Comparison of ENCODE assay signal across 8 mouse cellular contexts in genomic region chr10:117379908-117380307, GRCm38 (mm10). TPM values are rescaled to one million over a fixed set of nuclear protein-coding genes. Genes with fewer than 3 reads are reported as not detected.
DNase-seq lines count a peak whose midpoint lies in the region; ATAC-seq and TF ChIP-seq lines count a peak whose summit lies in the region.

Cpsf6 (minus strand) TSS chr10:117380015.

- TF ChIP-seq POLR2A in spleen, adult 2 months (IDR thresholded peaks at IDR 0.05; ENCODE audit: low read depth, low read length): no peak

- no peaks in the 10 kb centered on the region for H3K9me3 ChIP-seq in embryonic facial prominence, embryonic 13.5 days
- no peaks in the 10 kb centered on the region for H3K9me3 ChIP-seq in heart, embryonic 13.5 days
- no peaks in the 10 kb centered on the region for H3K9me3 ChIP-seq in midbrain, postnatal 0 days (ENCODE audit: low read length)

- WGBS in spleen, adult 2 months: 82% methylated on average over 6 of the region's 6 CpGs
- WGBS in embryonic facial prominence, embryonic 13.5 days: 81% methylated on average over 6 of the region's 6 CpGs
- 74% methylated on average over 6 of the region's 6 CpGs for WGBS in heart, embryonic 13.5 days
- WGBS in midbrain, postnatal 0 days: 89% methylated on average over 6 of the region's 6 CpGs

- ATAC-seq in embryonic facial prominence, embryonic 13.5 days (ENCODE audit: insufficient number of reproducible peaks, insufficient read depth, low FRiP score, low TSS enrichment, low read depth): no peak
- no peak for ATAC-seq in heart, embryonic 13.5 days (ENCODE audit: extremely low read depth, insufficient number of reproducible peaks, low FRiP score, low TSS enrichment)
- ATAC-seq in midbrain, postnatal 0 days (ENCODE audit: low FRiP score): no peak

- H3K36me3 ChIP-seq in spleen, adult 2 months (ENCODE audit: control insufficient read depth, insufficient read depth, low read length): no peaks in the 10 kb centered on the region
- no peaks in the 10 kb centered on the region for H3K36me3 ChIP-seq in embryonic facial prominence, embryonic 13.5 days
- H3K36me3 ChIP-seq in heart, embryonic 13.5 days: no peaks in the 10 kb centered on the region
- H3K36me3 ChIP-seq in midbrain, postnatal 0 days (ENCODE audit: insufficient read depth, low read length): no peaks in the 10 kb centered on the region

- no peaks in the 10 kb centered on the region for H3K27me3 ChIP-seq in spleen, adult 2 months (ENCODE audit: control insufficient read depth, insufficient read depth, low read length)
- H3K27me3 ChIP-seq in embryonic facial prominence, embryonic 13.5 days: no peaks in the 10 kb centered on the region
- H3K27me3 ChIP-seq in heart, embryonic 13.5 days (replicated peaks): no peaks in the 10 kb centered on the region
- no peaks in the 10 kb centered on the region for H3K27me3 ChIP-seq in midbrain, postnatal 0 days (ENCODE audit: insufficient read depth, low read length)

- no peaks in the 10 kb centered on the region for H3K4me1 ChIP-seq in spleen, adult 2 months (ENCODE audit: control insufficient read depth, insufficient read depth, insufficient read length)
- H3K4me1 ChIP-seq in embryonic facial prominence, embryonic 13.5 days: peaks cover 7% of the 10 kb centered on the region; the same call in 1 of the 2 replicates
- H3K4me1 ChIP-seq in heart, embryonic 13.5 days: peaks cover 8% of the 10 kb centered on the region
- H3K4me1 ChIP-seq in midbrain, postnatal 0 days (ENCODE audit: insufficient read depth, low read length): no peaks in the 10 kb centered on the region

- intact Hi-C loops in left cerebral cortex, postnatal 14 days (cut with DNase I): loop anchor here (5.0 to 10.0 kb wide), 3 partner anchors 37 to 295 kb away; no protein-coding TSS in a partner anchor

- TF ChIP-seq CTCF in spleen, adult 2 months (IDR thresholded peaks at IDR 0.05; ENCODE audit: extremely low read depth, insufficient read depth, insufficient read length, insufficient replicate concordance): no peak
- no peak for TF ChIP-seq CTCF in midbrain, postnatal 0 days (IDR thresholded peaks at IDR 0.05)

- no peak within 1 kb of the TSS for H3K27ac ChIP-seq in spleen, adult 2 months (ENCODE audit: insufficient read depth, low read length)
- no peak within 1 kb of the TSS for H3K27ac ChIP-seq in embryonic facial prominence, embryonic 13.5 days
- H3K27ac ChIP-seq in heart, embryonic 13.5 days (replicated peaks): no peak within 1 kb of the TSS
- no peak within 1 kb of the TSS for H3K27ac ChIP-seq in midbrain, postnatal 0 days (ENCODE audit: low read depth, low read length)

- H3K4me3 ChIP-seq in spleen, adult 2 months (ENCODE audit: extremely low read depth, insufficient read depth, insufficient read length): no peak within 1 kb of the TSS
- no peak within 1 kb of the TSS for H3K4me3 ChIP-seq in embryonic facial prominence, embryonic 13.5 days
- no peak within 1 kb of the TSS for H3K4me3 ChIP-seq in heart, embryonic 13.5 days
- no peak within 1 kb of the TSS for H3K4me3 ChIP-seq in midbrain, postnatal 0 days (ENCODE audit: low read depth, low read length)

- H3K9ac ChIP-seq in embryonic facial prominence, embryonic 13.5 days: no peak within 1 kb of the TSS
- H3K9ac ChIP-seq in heart, embryonic 13.5 days: no peak within 1 kb of the TSS
- H3K9ac ChIP-seq in midbrain, postnatal 0 days (replicated peaks; ENCODE audit: low read length, poor library complexity, severe bottlenecking): no peak within 1 kb of the TSS

- no peak for DNase-seq in spleen, adult 2 months (ENCODE audit: low read depth in 1 of 2, low spot score in 2 of 2)
- DNase-seq in spleen, adult 18-20 months: no peak
- DNase-seq in left cerebral cortex, postnatal 14 days (ENCODE audit: low spot score in 2 of 2): no peak
- no peak for DNase-seq in midbrain, postnatal 0 days (ENCODE audit: low spot score)
- no peak for DNase-seq in cerebellum, adult 9-10 months
- DNase-seq in cerebellum, postnatal 36 days: no peak

- H3K4me2 ChIP-seq in embryonic facial prominence, embryonic 13.5 days: no peak within 1 kb of the TSS
- no peak within 1 kb of the TSS for H3K4me2 ChIP-seq in heart, embryonic 13.5 days
- H3K4me2 ChIP-seq in midbrain, postnatal 0 days (ENCODE audit: low read depth, low read length, poor library complexity, severe bottlenecking): no peak within 1 kb of the TSS

RNA-seq across cellular contexts. Expression of gene Cpsf6, which starts in this region (rescaled TPM):
- polyA plus RNA-seq in spleen, adult 2 months (2012; rRNA removed): 51.9 and 79.8 TPM in 2 replicates
- polyA plus RNA-seq in embryonic facial prominence, embryonic 13.5 days (2015; fragmentation: Nextera tagmentation; extraction: Ambion mirVana): 161 and 169 TPM in 2 replicates
- polyA plus RNA-seq in heart, embryonic 13.5 days (2015; fragmentation: Nextera tagmentation; extraction: Ambion mirVana): 76.7 and 91.9 TPM in 2 replicates
- total RNA-seq in left cerebral cortex, postnatal 14 days (2021): 100 to 1,000 TPM; 102 TPM
- total RNA-seq in midbrain, postnatal 0 days (2014; rRNA removed): 120 and 151 TPM in 2 replicates
- 78.9 and 85.1 TPM in 2 replicates for polyA plus RNA-seq in midbrain, postnatal 0 days (2015; fragmentation: Nextera tagmentation; extraction: Ambion mirVana)
